Mouse (Mus musculus) stomach, postnatal 0 days (tissue): ENCODE data around the gene Slc43a1.

Experiments
- CTCF ChIP-seq: IDR thresholded peaks from 2 replicates; pipeline ENCODE4 v1.5.1; 2016; ENCODE audit warnings: antibody characterized with exemption, low read depth, mild to moderate bottlenecking, moderate library complexity
- EP300 ChIP-seq: optimal IDR thresholded peaks from 2 replicates; pipeline ENCODE3; 2016; ENCODE audit warnings: antibody characterized with exemption

GRCm38 (mm10) chr2:84912722-84913121 lies 74.1 kb downstream of the Slc43a1 start:
- TF ChIP-seq CTCF (no peak), EP300 (no peak)
